Mouse (Mus musculus) C2C12 (cell line): Measurements from ENCODE around the gene Neu2. TPM values are rescaled to one million over a fixed set of nuclear protein-coding genes. Genes with fewer than 3 reads are reported as not detected.

ENCODE experiments used
- H3K27me3 ChIP-seq: one replicate; pipeline ENCODE4 v1.6.1; 2011; ENCODE audit not compliant: control insufficient read depth, insufficient read depth, insufficient read length
- H3K36me3 ChIP-seq: one replicate; pipeline ENCODE4 v1.6.1; 2011; ENCODE audit not compliant: control insufficient read depth, insufficient read depth
- H3K4me3 ChIP-seq: one replicate; pipeline ENCODE4 v1.5.1; 2011; ENCODE audit warnings: mild to moderate bottlenecking, control low read depth; ENCODE audit not compliant: poor library complexity, insufficient read depth, severe bottlenecking
- H3K79me2 ChIP-seq: one replicate; pipeline ENCODE4 v1.6.1; 2011; ENCODE audit not compliant: control insufficient read depth, insufficient read depth
- H3K79me3 ChIP-seq: one replicate; pipeline ENCODE4 v1.6.1; 2011; ENCODE audit warnings: low read depth, control low read depth
- H3ac ChIP-seq: one replicate; pipeline ENCODE3; 2011; ENCODE audit warnings: low read depth; ENCODE audit not compliant: control insufficient read depth, insufficient read length
- CEBPB ChIP-seq: IDR thresholded peaks from one replicate; pipeline ENCODE4 v1.6.1; 2011; ENCODE audit warnings: low read depth, mild to moderate bottlenecking, control low read depth, moderate library complexity
- CTCF ChIP-seq: IDR thresholded peaks from one replicate; pipeline ENCODE4 v1.5.1; 2011; ENCODE audit not compliant: control insufficient read depth, insufficient read depth, insufficient read length
- FOSL1 ChIP-seq: IDR thresholded peaks from one replicate; pipeline ENCODE4 v1.8.0; 2011; ENCODE audit warnings: mild to moderate bottlenecking, low read length; ENCODE audit not compliant: poor library complexity, insufficient read depth, severe bottlenecking
- MAX ChIP-seq: IDR thresholded peaks from one replicate; pipeline ENCODE4 v1.6.1; 2011; ENCODE audit warnings: mild to moderate bottlenecking, control low read depth
- MYOD1 ChIP-seq: IDR thresholded peaks from one replicate; pipeline ENCODE4 v1.6.1; 2011; ENCODE audit warnings: low read depth; ENCODE audit not compliant: control insufficient read depth, insufficient read length
- MYOG ChIP-seq: IDR thresholded peaks from one replicate; pipeline ENCODE4 v1.6.1; 2011; ENCODE audit not compliant: control insufficient read depth, insufficient read length; ENCODE audit errors: extremely low read depth
- USF1 ChIP-seq: IDR thresholded peaks from one replicate; pipeline ENCODE4 v1.6.1; 2011; ENCODE audit warnings: low read depth, mild to moderate bottlenecking, control low read depth, moderate library complexity
- polyA plus RNA-seq: library from polyadenylated mRNA; unstranded; fragments of >200 nt; fragmentation: generic; extraction: Trizol; gene quantifications from one replicate; pipeline ENCODE4 v1.2.1, GENCODE M21; 2012; ENCODE audit warnings: missing spikeins

Neu2 gene
- polyA plus RNA-seq, 1 experiment: not detected

DNA sequence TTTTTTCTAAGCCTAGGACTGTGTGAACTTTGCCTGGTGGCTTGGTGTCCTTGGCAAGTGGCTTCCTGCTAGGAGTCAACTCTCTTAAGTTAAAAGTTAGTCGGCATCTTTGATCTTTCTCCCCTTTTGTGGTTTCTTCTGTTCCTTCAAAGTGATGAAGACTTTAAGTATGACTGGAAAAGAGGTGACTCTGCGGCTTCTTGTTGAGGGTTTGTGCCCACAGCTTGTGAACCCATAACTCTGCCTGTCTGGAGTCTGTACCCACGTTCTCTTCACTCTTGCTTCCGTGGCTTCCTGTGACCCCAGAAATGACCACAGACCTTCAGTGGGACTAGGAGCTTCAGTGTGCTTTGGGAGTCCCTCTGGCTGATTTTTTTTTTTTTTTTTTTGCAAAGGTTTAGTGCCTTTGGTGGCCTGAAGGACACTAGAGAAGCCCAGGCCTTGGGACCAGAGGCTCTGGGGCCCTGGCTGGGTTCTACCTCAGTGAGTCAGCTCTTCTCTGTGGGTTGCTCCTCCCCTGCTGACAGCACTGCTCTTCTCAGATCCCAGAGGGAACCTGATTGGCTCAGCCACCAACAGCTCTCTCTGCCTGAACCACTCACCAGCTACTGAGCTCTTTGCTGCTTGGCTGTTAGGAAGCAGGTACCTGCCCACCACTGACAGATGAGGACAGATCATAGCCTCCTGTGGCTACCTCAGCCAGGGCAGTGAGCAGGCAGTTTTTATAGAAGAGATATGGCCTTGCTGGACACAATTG lies 127.6 kb downstream of the Neu2 start:
- H3K79me2 ChIP-seq: no peaks in the 10 kb centered on the region
- no peaks in the 10 kb centered on the region for H3K79me3 ChIP-seq
- no peaks in the 10 kb centered on the region for H3K27me3 ChIP-seq
- no peak overlapping the region for H3K4me3 ChIP-seq
- H3ac ChIP-seq: no peak overlapping the region
- no peaks in the 10 kb centered on the region for H3K36me3 ChIP-seq
- TF ChIP-seq FOSL1 (no peak), USF1 (no peak), CTCF (no peak), MYOG (no peak), MYOD1 (no peak), CEBPB (no peak), MAX (no peak)

DNA sequence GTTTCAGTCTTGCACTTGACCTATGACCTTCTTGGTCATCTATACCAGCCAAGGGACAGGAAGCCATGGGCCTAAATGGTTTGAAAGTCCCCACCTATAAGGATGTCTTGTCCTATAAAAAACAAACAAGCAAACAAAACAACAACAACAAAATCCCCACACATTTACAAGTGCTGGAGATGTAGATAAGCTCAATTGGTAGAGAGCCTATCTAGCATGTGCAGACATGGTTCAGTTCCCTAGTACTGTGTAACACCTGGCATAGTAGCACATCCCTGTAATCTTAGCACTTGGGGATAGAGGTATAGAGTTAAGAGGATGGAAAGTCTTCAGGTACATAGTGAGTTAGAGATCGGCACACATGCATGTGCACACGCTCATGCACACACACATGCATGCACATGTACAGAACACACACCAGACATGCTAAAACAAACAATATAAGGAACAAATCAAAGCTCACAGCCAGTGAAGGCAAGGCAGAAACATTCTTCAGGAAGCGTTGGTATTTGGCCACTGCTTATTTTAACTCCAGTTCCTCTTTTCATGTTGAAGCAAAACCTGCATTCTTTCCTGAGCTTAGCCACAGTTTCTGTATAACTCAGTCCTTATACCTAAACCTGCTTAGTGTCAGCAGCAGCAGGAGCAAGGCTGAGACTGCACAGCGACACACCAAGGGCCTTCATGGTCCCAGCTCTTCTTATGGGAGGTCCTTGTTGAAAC lies 128.3 kb downstream of the Neu2 start:
- Histone ChIP-seq H3K79me2 (no peaks in the 10 kb centered on the region), H3ac (no peak overlapping the region), H3K79me3 (no peaks in the 10 kb centered on the region), H3K4me3 (no peak overlapping the region), H3K27me3 (no peaks in the 10 kb centered on the region), H3K36me3 (no peaks in the 10 kb centered on the region)
- TF ChIP-seq MYOD1 (no peak), CTCF (no peak), MAX (no peak), FOSL1 (no peak), CEBPB (no peak), MYOG (no peak), USF1 (no peak)

DNA sequence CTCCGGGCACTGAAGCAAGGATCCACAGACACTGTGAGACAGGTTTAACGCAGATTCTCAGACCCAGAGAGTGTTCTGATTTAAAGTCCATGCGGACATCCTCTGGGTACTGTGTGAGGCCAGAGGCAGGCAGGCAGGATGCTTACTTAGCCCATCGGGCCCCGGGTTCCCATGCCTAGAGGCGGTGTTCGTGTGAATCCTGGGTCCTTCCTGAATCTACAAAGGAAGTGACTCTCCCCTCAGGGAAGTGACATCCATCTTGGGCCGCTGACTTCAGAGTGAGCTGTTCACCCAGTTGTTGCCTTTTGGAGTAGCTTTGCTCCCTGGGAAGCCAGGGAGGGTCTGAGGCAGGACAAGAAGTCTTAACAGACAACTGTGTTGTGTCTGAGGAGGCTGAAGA lies 130.0 kb downstream of the Neu2 start:
- no peaks in the 10 kb centered on the region for H3K36me3 ChIP-seq
- H3K79me2 ChIP-seq: no peaks in the 10 kb centered on the region
- no peak overlapping the region for H3K4me3 ChIP-seq
- no peak overlapping the region for H3ac ChIP-seq
- H3K27me3 ChIP-seq: no peaks in the 10 kb centered on the region
- no peaks in the 10 kb centered on the region for H3K79me3 ChIP-seq
- no peak for TF ChIP-seq USF1
- TF ChIP-seq CTCF: no peak

DNA sequence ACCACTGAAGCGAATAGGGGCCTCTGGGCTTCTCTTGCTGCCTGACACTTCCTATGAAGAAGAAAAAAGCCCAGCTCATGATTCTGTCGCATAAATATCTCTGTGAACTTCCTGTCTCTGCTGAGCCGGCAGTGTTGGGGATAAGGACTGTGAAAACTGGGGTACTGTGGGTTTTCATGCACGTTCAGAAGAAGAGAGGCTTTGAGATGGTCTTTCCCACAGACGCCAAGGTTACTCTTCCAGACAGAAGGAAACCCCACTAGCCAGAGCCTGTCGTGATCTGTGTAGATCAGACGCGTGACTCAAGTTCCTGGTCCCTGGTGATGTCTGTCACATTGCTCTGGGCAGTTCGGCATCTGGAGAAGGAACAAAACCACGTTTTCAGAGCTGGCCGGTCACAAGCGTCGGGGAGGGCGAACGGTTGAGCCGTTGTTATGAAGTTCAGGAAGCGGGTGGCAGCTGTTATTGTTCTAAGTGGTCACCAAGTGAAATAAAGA lies 130.5 kb downstream of the Neu2 start:
- H3K79me3 ChIP-seq: no peaks in the 10 kb centered on the region
- H3K36me3 ChIP-seq: no peaks in the 10 kb centered on the region
- TF ChIP-seq USF1 (no peak), MYOG (no peak), CEBPB (no peak), MAX (no peak), CTCF (no peak), MYOD1 (no peak)

DNA sequence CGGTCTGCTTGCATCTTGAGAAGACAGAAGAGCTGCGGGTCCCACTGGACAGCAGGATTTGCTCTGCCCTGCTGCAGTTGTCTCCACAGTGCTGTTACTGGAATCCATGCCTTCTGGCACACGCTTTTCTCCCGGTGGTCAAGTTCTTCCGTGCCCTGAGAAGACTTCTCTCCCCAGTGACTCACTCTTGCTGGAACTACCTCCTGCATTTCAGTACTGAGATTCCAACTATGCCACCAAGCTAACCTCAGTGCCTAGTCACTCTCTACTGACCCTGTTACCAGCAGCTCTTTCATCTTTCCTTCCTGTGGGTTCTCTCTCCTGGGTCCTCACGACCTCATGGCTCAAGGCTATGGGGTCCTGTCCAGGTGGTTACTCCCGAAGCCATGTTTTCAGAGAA lies 133.3 kb downstream of the Neu2 start:
- Histone ChIP-seq H3K79me2 (no peaks in the 10 kb centered on the region), H3K79me3 (no peaks in the 10 kb centered on the region), H3K27me3 (no peaks in the 10 kb centered on the region), H3K36me3 (no peaks in the 10 kb centered on the region), H3K4me3 (no peak overlapping the region), H3ac (no peak overlapping the region)
- TF ChIP-seq MYOD1 (no peak), MAX (no peak), CEBPB (no peak), CTCF (no peak), USF1 (no peak), FOSL1 (no peak), MYOG (no peak)

More for the DNA sequence above, 130.5 kb downstream of the Neu2 start:
- Histone ChIP-seq H3K4me3 (no peak overlapping the region), H3K79me2 (no peaks in the 10 kb centered on the region), H3K27me3 (no peaks in the 10 kb centered on the region), H3ac (no peak overlapping the region)

DNA sequence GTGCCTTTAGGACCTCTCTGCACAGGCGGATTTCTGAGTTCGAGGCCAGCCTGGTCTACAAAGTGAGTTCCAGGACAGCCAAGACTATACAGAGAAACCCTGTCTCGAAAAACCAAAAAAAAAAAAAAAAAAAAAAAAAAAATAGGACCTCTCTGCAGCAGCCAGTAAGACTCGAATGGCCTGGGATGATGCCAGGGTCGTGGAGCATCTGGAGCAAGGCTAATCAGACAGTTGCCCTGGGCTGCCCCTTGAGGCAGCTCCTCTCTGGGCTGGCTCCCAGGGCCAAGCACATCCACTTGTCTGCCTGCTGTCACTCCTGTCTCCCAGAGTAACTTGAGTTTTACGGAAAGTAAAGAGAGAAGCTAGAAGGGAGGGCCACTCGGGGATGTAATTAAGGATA lies 135.4 kb downstream of the Neu2 start:
- H3K27me3 ChIP-seq: no peaks in the 10 kb centered on the region
- no peaks in the 10 kb centered on the region for H3K36me3 ChIP-seq
- TF ChIP-seq MYOD1: no peak
- H3K4me3 ChIP-seq: no peak overlapping the region
- H3ac ChIP-seq: no peak overlapping the region
- H3K79me2 ChIP-seq: no peaks in the 10 kb centered on the region
- no peaks in the 10 kb centered on the region for H3K79me3 ChIP-seq
